Mouse (Mus musculus) limb, embryonic 11.5 days (tissue): Measurements from ENCODE around the gene Zfp986. TPM values are rescaled to one million over a fixed set of nuclear protein-coding genes. Genes with fewer than 3 reads are reported as not detected.
"Not testable (repeated sequence)": the region's sequence is repeated elsewhere in the genome, so short reads cannot be mapped to it uniquely, and the experiment has no call there.

Experiments
- ATAC-seq: fragments of 200-750 bp; cut with Nextera tagmentation; 2 replicates; pipeline ENCODE4 v1.8.0; 2017; ENCODE audit warnings: low read depth; ENCODE audit not compliant: insufficient number of reproducible peaks, low FRiP score, low TSS enrichment
- DNase-seq: peaks from one replicate; pipeline ENCODE4 v3.0.0-alpha.2; 2015; ENCODE audit warnings: low spot score
- H3K27ac ChIP-seq: fragments of 300-500 bp; sonication (generic); replicated peaks from 2 replicates; pipeline ENCODE4 v1.5.1; 2014; ENCODE audit warnings: low read depth, mild to moderate bottlenecking, low read length
- H3K27me3 ChIP-seq: fragments of 300-500 bp; sonication (generic); 2 replicates; pipeline ENCODE4 v1.6.1; 2014; ENCODE audit warnings: mild to moderate bottlenecking, low read length, mixed read lengths; ENCODE audit not compliant: control insufficient read depth, insufficient read depth
- H3K36me3 ChIP-seq: fragments of 300-500 bp; sonication (generic); 2 replicates; pipeline ENCODE4 v1.6.1; 2014; ENCODE audit warnings: mild to moderate bottlenecking, low read length, moderate library complexity, mixed read lengths; ENCODE audit not compliant: control insufficient read depth, insufficient read depth
- H3K4me1 ChIP-seq: fragments of 300-500 bp; sonication (generic); 2 replicates; pipeline ENCODE4 v1.6.1; 2014; ENCODE audit warnings: low read length, mixed read lengths; ENCODE audit not compliant: control insufficient read depth, insufficient read depth
- H3K4me2 ChIP-seq: fragments of 300-500 bp; sonication (generic); 2 replicates; pipeline ENCODE4 v1.6.1; 2014; ENCODE audit warnings: low read depth, mild to moderate bottlenecking, moderate library complexity; ENCODE audit not compliant: severe bottlenecking
- H3K4me3 ChIP-seq: fragments of 300-500 bp; sonication (generic); 2 replicates; pipeline ENCODE4 v1.5.1; 2014; ENCODE audit warnings: low read depth, low read length
- H3K9ac ChIP-seq: fragments of 300-500 bp; sonication (generic); 2 replicates; pipeline ENCODE4 v1.6.1; 2014; ENCODE audit warnings: mild to moderate bottlenecking, low read length
- H3K9me3 ChIP-seq: fragments of 300-500 bp; sonication (generic); 2 replicates; pipeline ENCODE4 v1.6.1; 2016; ENCODE audit warnings: low read length; ENCODE audit not compliant: control insufficient read depth
- WGBS: fragments of 180-500 bp; shearing (Covaris S2); extraction: QIAGEN DNeasy Blood & Tissue Kit; methylation state at CpG from one replicate; pipeline ENCODE4 v1.1.7; 2014; 5-methylcytosine and 5-hydroxymethylcytosine counted together
- polyA plus RNA-seq: library from polyadenylated mRNA; unstranded; fragments of >200 nt; fragmentation: Nextera tagmentation; extraction: Ambion mirVana; gene quantifications from 2 replicates; pipeline ENCODE4 v1.2.1, GENCODE M21; 2014

Gene Zfp986
- polyA plus RNA-seq, 1 experiment from 2014 or later = not detected

GRCm38 (mm10) chr4:145848891-145849214 is 19.7 kb upstream of the Zfp986 start:
- not testable (repeated sequence) for H3K4me2 ChIP-seq, H3K27me3 ChIP-seq, H3K4me1 ChIP-seq, H3K4me3 ChIP-seq, H3K9me3 ChIP-seq, H3K27ac ChIP-seq, DNase-seq, H3K36me3 ChIP-seq, H3K9ac ChIP-seq
- WGBS = 92% methylated on average over 3 of the region's 3 CpGs
- ATAC-seq = peak; percentile 42

GRCm38 (mm10) chr4:145851421-145851820 is 17.2 kb upstream of the Zfp986 start:
- H3K9me3 ChIP-seq, H3K4me1 ChIP-seq, H3K9ac ChIP-seq, H3K36me3 ChIP-seq, H3K4me2 ChIP-seq, H3K27me3 ChIP-seq, H3K4me3 ChIP-seq, H3K27ac ChIP-seq, ATAC-seq, DNase-seq: not testable (repeated sequence)
- 59% methylated on average over 6 of the region's 9 CpGs for WGBS

- not testable (repeated sequence) for H3K4me3 ChIP-seq, H3K9me3 ChIP-seq, H3K27ac ChIP-seq, H3K4me2 ChIP-seq, ATAC-seq, H3K27me3 ChIP-seq, H3K36me3 ChIP-seq, H3K4me1 ChIP-seq, H3K9ac ChIP-seq
- 86% methylated on average over 5 of the region's 8 CpGs for WGBS
- peak; percentile 15 for DNase-seq
Measured at GRCm38 (mm10) chr4:145863872-145864271, 4.7 kb upstream of the Zfp986 start.

Other genes starting within 250 kb of the Zfp986 start
- gene Zfp980, start 198.1 kb upstream of the Zfp986 start, polyA plus RNA-seq = not detected in 2 replicates
- 0.05 TPM in 1 of 2 replicates, not detected in the other for gene Zfp987, start 228.5 kb downstream of the Zfp986 start, polyA plus RNA-seq